Mouse (Mus musculus) spleen, postnatal 36 days (tissue): ENCODE results near the gene Irx4.

Experiments
- DNase-seq, 2 experiments: peaks; one replicate each; pipeline ENCODE4 v3.0.0; 2022; ENCODE audit warnings: low spot score in 2 of 2, mixed read lengths in 1 of 2

Gene Irx4

DNA sequence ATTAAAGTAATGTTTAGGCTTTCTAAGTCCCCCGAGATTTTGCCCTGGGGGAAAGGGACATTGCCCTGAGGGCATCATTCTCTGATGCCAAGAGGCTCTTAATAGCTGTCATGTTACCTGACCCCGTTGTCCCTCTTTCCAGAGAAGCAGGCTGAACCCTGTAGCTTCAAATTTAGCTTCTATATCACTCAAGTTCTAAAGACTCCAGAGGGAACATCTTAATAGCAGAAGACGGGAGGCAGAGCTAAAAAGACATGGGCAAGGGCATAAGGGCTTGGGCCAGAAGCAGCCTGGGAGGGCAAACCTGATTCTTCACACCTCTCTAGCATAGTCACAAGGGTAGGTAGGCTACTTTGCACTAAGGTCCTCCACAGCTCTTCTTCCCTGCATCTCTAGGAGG, 9.6 kb downstream of the Irx4 start:
- DNase-seq = no peak

DNA sequence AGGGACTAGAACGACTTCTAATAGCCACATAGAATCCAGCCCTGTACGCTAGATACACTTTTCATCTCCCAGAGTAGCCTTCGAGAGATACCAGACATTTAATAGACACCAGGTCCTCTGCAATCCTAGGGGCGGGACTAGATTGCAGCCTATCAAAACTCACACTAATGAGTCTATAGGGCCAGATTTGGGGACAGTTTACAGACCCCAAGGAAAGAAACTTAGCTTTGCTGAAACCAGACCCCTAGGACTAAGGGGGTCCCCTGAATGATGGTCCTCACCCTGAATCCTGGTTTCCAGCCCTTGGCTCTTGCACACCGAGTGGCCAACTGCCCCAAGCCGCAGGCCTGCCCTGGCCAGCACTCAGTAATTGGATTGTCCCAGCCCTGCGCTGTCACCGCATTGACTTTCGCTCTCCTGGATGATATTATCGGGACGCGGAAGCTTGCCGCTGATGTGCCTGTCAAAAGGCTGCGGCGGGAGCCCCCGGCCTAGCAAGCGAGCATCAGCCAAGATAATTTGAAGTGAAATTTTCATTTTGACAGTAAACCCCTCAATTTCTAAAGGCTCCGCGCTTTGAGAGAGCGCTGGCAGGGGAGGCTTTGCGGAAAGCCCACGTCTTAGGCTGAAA, 10.3 kb downstream of the Irx4 start:
- DNase-seq = no peak

DNA sequence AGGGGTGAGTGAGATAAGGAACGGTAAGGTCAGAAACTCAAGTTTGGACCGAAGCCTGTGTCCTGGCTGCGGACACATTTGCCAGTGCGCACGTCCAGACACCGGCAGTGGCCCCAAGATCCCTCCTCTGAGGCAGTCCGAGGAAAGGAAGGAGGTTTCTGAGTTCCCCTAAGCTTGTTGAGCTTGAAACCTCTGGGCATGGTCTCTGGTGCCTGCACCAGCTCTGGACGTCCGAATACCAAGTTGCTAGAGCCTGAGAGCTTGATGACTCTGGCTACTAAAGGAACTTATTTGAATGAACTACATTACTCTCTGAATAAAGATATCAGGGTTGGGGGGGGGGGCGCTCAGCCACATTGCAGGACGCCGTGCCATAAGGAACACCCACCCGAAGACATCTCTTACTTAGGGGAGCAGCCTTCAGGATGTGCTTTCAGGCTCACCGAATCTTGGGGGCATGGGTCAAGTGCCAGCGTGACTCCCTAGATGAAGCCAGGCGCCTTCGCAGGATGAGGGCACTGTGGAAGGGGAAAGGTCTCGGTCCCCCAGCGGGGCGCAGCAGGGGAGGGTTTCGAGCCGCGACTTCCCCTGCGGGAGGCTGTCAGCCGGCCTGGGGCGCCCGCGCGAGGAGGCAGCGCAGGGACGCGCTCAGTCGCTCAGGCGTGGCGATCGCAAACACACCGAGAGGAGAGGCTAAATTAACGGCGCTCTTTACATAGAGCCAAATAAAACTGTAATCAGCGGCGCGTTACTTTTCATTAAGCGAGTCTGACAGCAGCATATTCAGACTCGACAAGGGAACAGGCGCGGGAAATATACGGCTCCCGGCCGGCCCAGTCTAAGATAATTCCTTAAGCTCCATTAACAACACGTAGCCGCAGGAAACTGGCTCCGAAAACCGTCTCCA, 11.3 kb downstream of the Irx4 start:
- DNase-seq = no peak

- DNase-seq = no peak
Observed at GRCm38 (mm10) chr13:73272794-73273282, 12.6 kb downstream of the Irx4 start.

- DNase-seq = no peak
Observed at GRCm38 (mm10) chr13:73273536-73273935, 13.3 kb downstream of the Irx4 start.

DNA sequence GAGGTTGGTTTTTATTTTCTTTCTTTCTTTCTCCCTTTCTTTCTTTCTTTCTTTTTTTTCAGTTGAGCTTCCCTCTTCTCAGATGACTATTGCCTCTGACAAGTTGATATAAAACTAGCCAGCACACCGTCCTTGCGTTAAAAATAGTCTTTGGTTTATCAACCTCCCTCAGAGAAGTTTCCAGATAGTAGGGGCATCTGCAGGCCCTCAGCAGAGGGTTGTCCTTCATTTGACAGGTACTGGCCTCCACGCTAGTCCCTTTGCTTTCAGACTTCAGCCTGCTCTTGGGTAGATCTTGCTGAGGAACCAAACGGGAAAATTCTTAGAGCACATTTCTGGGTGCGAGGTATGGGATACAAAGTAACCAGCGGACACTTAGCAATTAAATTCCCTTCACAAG, 17.1 kb downstream of the Irx4 start:
- DNase-seq = no peak

DNA sequence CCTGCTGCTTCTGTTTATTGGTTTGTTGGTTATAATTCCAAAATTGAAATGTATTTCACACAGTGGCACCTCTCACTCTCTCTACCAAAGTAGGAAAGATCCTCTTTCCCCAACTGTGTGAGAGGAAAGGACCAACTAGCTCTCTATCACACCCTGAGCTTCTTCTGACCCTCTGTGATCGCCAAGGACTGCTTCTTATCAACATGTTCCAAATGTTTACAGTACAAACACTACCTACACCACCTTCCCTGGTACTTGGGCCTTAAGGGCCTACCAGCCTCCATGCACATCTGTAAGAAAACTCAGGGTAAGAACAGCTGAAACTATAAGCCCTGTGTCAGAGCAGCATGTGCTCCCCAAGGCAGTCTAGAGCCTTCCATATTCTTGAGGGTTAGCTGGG, 17.5 kb downstream of the Irx4 start:
- DNase-seq = no peak

- no peak for DNase-seq
Observed at GRCm38 (mm10) chr13:73279196-73279595, 18.9 kb downstream of the Irx4 start.

GRCm38 (mm10) chr13:73282407-73282806, 22.1 kb downstream of the Irx4 start:
- no peak for DNase-seq

- no peak for DNase-seq
Observed at GRCm38 (mm10) chr13:73283534-73283933, 23.3 kb downstream of the Irx4 start.

- no peak for DNase-seq
Observed at GRCm38 (mm10) chr13:73290206-73290605, 29.9 kb downstream of the Irx4 start.

- no peak for DNase-seq
Observed at GRCm38 (mm10) chr13:73291102-73291501, 30.8 kb downstream of the Irx4 start.

- DNase-seq = no peak
Observed at GRCm38 (mm10) chr13:73298717-73299116, 38.4 kb downstream of the Irx4 start.

GRCm38 (mm10) chr13:73299322-73299721, 39.0 kb downstream of the Irx4 start:
- DNase-seq = no peak

GRCm38 (mm10) chr13:73304729-73305128, 44.5 kb downstream of the Irx4 start:
- DNase-seq = no peak

- DNase-seq = no peak
Observed at GRCm38 (mm10) chr13:73305398-73306084, 45.3 kb downstream of the Irx4 start.

DNA sequence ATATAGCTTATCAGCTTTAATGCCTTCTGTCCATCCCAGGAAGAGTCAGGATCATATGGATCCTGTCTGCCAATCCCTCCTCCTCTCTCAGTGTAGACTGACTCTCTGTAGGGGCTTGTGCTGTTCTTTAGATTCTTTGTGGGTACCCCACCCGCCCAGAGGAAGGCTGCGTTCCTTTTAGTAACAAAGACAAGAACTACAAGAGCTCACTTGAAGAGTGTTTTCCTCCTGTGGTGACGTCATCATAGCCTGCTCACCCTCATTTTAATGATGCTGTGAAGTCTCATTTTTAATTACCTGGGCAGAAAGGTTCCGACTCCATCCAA, 45.8 kb downstream of the Irx4 start:
- no peak for DNase-seq

GRCm38 (mm10) chr13:73306430-73306829, 46.2 kb downstream of the Irx4 start:
- DNase-seq = no peak

DNA sequence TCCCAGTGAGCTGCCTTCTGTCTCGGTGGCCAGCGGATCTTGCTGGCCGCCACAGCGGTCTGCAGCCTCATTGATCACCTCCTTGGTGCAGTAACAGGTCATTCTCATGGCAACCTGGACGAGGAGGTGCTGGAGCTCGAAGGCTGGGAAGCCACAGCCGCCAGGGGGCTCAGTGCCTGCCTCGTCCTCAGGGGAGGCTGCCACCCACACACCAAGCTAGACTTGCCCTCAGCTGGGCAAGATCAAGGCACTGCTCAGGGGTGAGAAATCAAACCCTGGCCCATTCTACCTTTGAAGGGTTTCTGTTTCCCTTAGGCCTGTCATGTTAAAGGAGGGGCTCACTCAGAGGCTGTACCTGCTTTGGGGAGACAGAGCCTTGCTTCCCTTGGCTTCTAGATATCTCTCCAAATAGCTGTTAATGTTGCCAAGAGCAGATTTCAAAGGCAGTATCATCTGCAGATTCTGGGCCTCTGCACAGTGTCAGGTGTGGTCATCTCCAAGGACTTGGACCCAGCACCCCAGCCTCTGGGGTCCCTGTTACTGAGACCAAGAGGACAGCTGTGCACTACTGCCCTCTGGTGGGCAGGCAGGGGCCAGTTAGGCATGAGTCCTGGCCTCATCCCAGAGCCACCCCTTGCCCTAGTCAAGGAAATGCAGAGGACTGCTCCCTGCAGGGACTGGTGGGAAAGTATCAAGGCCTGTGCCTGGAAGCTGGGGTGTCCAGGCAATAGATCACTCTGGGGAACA, 50.1 kb downstream of the Irx4 start:
- DNase-seq = no peak
